Mouse (Mus musculus): ENCODE measurements at regions not wholly inside any gene's neighbourhood (a gene's known extent, or its start where the extent isn't known, plus 50 kb on each side); places are given as distances from the start of the nearest gene placed in this dataset.

GRCm38 (mm10) chr2:74977348-74977747 lies 151.7 kb downstream of the Mtx2 start:
- DNase-seq (ENCODE audit: low read depth): no peak

DNA sequence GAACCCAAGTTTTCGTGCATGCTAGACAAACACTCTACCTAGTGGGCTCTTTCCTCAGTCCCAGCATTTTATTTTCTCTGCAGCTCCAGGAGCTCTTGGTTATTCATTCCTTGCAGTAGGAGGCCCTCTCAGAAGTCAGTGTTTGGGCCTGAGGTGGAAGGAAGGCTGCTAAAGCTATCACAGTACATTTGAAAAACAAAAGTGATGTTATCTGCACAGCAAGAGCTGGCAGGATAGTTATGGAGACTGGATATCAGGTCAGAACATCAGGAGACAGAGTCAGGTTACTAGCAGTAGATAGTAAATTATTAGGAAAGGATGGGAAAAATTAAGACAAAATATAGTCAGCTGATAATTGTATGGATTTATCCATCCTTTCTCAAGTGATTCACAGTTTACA lies 152.2 kb downstream of the Mtx2 start:
- no peak for DNase-seq (ENCODE audit: low read depth)

DNA sequence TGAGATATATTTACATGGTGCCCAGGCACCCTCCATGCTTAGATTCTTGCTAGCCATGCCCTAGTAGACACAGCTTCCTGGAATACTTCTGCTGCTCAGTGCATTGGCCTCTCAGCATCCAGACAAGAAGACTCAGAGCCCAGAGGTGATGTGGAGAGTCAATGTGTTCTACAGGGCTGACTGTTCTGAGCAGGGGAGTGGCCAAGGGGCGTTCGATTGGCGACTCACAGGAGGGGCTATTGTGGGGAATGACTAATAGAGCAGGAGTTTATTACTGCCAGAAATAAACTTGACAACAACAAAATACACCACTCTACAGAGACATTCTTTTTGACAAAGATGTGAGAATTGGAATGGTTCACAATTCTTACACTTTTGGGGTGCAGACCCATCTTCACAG lies 156.3 kb downstream of the Mtx2 start:
- DNase-seq (ENCODE audit: low read depth): no peak

GRCm38 (mm10) chr2:74993802-74994201 lies 168.2 kb downstream of the Mtx2 start:
- DNase-seq (ENCODE audit: low read depth): no peak

DNA sequence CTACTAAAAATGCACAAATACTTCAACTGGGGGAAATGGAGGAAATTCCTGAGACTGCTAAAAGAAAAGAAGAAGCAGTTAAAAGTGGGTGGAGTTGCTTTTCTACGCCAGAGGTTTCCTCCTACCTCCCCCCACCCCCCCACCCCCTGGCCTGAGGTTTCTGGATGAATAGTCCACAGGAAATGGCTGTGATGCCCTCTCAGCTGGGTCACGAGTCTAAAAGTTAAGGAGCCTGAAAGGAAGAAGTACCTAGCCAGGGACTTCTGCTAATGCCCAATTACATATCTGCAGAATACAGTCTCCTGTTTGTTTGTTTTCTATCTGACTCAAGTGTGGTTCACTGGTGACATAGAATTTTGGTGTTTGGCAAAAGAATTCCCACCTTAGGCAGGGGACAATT lies 169.4 kb downstream of the Mtx2 start:
- no peak for DNase-seq (ENCODE audit: low read depth)

DNA sequence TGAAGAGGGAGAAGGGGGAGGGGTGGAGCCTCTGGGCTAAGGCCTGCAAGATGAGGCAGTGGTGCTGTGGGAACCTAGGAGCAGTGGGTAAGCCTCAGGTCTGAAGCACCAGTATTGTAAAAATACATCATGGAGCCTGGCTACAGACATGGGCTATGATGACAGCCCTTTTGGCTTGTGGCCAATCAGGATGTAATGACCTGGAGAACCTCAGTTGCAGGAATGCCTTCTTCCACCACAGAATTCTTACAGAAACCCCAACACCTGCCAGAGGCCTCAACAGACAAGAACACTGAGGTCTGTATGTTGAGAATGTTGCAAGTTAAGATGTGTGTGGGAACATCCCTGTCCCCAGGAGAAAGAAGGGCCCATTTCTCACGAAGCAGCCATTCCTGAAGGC lies 172.1 kb downstream of the Mtx2 start:
- DNase-seq (ENCODE audit: low read depth): peak; percentile 69

DNA sequence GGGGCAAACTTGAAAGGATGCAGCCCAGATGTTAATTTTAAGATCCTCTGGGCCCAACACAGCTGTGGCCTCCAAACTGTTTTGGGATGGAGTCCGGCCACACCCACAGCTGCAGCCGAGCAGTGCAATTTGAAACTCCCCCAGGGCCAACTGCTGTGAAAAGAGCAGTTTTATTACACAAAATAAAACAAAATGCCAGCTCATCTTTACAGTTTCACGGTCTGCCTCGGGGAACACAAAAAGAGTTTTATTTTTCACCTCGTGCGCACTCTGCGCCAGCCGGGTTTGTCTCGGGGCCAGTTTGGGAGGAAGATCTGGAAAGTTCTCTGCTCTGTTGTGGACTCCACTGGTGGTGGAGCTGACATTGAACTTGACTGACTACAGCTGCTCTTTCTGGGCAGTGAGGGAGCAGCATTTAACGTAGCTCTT lies 174.8 kb downstream of the Mtx2 start:
- DNase-seq (ENCODE audit: low read depth): no peak

DNA sequence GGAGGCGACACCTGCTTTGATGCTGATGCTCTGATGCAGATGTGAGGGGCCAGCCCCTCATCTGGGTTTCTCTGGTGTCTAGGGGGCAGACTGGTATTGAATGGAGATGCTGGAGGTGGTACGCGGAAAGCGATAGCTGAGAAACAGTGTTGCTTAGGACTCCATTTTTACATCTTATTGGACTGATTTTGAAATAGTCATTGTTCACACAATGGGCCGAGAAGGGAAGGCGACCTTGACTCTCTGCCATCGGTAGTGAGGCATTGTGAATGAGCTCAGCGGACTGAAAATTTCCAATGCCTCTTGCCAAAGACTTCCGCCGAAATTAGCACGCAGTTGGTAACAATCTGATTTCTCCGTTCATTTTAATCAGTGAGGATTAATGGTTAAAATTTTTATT lies 177.0 kb downstream of the Mtx2 start:
- no peak for DNase-seq (ENCODE audit: low read depth)

GRCm38 (mm10) chr2:75008116-75008515 lies 182.5 kb downstream of the Mtx2 start:
- DNase-seq (ENCODE audit: low read depth): no peak

GRCm38 (mm10) chr2:75010647-75011046 lies 185.0 kb downstream of the Mtx2 start:
- no peak for DNase-seq (ENCODE audit: low read depth)

GRCm38 (mm10) chr2:75012046-75012445 lies 186.4 kb downstream of the Mtx2 start:
- no peak for DNase-seq (ENCODE audit: low read depth)

DNA sequence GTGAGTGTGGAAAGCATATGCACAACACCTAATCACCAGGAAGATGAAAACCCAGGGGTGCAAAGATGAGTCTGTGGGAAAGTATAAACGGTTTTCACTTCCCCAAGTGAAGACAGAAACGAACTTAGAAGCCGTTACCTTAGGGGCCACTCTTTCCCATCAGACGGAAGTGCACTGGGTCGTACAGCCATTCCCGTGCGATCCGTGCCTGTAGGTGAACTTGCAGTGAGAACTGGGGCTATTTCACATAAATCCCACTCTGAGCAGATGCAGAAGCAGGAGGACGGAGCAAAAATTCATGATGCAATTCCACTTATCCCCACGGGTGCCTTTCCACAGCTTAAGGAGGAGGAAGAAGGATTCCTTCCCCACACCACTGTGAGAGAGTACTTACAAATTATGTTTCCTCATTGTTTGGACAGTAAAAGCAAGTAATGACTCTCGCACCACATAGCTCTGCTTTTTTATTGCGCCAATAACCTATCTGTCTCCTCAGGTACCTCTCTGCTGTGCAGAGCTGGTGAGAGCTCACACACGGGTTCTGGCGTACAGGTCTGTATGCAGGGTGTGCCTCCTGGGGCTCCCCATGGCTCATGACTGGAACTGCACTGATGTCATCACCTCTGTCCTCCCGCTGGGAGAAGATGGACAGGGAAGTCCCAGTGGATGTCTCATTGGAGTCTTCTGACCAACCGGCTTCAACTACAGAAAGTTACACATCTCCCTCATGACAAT lies 189.6 kb downstream of the Mtx2 start:
- no peak for DNase-seq (ENCODE audit: low read depth)

- DNase-seq (ENCODE audit: low read depth): no peak
Measured at GRCm38 (mm10) chr2:75019459-75019858, 193.9 kb downstream of the Mtx2 start.

GRCm38 (mm10) chr2:75021639-75022038 lies 196.0 kb downstream of the Mtx2 start:
- DNase-seq (ENCODE audit: low read depth): no peak

DNA sequence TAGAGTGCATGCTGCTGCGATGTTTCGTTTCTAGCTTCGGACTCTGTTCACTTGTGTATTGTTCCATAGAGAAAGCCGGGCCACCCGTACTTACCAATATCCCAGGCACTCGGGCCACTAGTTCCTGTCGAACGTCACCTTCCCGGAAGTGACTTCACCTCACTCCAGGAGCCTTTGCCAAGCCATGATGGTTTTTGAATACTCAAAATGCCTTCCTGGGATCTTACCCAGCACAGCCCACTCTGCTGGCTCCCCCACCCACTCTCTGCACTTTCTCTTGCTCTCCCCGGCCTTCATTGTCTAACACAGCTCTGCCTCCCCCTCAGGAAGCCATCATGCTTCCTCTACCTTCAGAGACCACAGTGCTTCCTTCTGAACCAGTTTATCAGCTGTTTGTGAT lies 202.5 kb downstream of the Mtx2 start:
- DNase-seq (ENCODE audit: low read depth): no peak

- no peak for DNase-seq (ENCODE audit: low read depth)
Measured at GRCm38 (mm10) chr2:75029089-75029693, 203.6 kb downstream of the Mtx2 start.

- no peak for DNase-seq (ENCODE audit: low read depth)
Measured at GRCm38 (mm10) chr2:75034708-75035107, 209.1 kb downstream of the Mtx2 start.

- no peak for DNase-seq (ENCODE audit: low read depth)
Measured at GRCm38 (mm10) chr2:75039066-75039465, 213.5 kb downstream of the Mtx2 start.

DNA sequence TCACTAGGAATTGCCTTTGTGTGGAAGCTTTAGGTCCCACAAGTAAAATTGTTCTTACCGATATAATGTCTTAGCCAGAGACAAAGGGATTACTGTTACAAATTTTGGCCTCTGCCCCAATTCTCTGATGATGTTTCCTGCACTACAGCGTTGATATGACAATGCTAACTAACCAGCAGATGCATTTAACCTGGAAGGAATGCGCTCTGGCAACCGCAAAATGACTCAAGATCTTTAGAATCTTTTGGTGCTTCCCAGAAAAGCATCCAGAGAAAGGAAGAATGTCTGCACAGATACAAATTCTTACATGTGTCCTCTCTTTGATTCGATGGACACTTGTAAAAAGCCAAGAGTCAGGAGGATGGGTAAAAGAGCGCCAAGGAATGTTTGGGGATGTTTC lies 221.3 kb downstream of the Mtx2 start:
- no peak for DNase-seq (ENCODE audit: low read depth)

- DNase-seq (ENCODE audit: low read depth): no peak
Measured at GRCm38 (mm10) chr2:75048071-75048470, 222.5 kb downstream of the Mtx2 start.

DNA sequence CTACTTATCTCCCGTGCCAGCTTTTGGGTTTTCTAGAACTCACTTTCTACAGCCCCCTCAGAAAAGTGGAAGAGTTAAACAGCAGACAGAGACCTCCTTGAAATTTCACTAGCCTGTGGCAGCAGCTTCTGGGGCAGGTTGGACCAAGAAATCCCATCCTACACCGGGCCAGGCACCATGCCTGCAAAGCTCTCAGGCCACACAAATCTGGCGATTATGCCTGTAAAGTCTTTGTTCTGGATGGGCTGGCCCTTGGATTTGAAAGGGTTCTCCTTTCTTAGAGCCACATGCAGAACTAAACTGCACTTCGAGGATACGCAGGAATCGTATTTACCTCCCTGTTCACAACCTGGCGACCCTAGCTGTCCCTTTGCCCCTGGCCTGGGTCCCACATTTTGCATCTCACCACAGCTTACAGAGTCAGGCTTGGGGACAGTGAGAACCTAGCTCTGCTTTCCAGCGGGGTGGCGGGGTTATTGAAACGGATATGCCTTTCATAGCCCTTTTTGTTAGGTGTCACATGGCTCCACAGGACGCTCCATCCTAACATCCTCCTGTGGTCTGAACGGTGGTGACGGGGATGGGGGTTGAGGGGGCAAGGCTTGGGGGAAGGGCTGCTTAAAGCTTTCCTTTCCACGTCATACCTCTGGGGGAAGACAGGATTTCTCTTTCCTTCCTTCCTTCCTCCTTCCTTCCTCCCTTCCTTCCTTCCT lies 229.0 kb downstream of the Mtx2 start:
- DNase-seq (ENCODE audit: low read depth): no peak

DNA sequence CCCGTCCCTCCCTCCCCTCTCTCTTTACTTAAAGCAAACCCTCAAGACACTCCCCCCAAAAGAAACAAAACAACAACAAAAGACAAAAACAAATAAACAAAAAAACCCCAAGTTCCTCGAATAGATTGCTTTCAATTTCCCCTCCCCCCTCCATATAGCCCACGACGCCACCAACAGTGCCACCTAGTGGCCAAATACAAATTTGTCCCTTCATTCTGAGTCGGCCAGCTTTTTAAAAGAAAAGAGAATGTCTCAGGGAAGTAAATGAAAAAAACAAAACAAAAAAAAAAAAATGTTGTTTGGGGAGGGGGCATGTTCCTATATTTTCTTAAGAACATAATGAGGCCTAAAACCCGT lies 229.6 kb downstream of the Mtx2 start:
- no peak for DNase-seq (ENCODE audit: low read depth)

- DNase-seq (ENCODE audit: low read depth): no peak
Measured at GRCm38 (mm10) chr2:75061009-75061408, 235.4 kb downstream of the Mtx2 start.

Data from gonadal fat pad, adult 2 months (tissue).